Mouse (Mus musculus) granulocyte monocyte progenitor cell, adult 5-6 weeks (primary cell): ENCODE measurements at regions not wholly inside any gene's neighbourhood (a gene's known extent, or its start where the extent isn't known, plus 50 kb on each side); places are given as distances from the start of the nearest gene placed in this dataset.

ENCODE experiments used
- ATAC-seq: replicated peaks from 2 replicates; pipeline ENCODE4 v1.8.0; 2016; ENCODE audit warnings: mild to moderate bottlenecking, moderate TSS enrichment, inconsistent platforms; ENCODE audit not compliant: poor library complexity, severe bottlenecking

DNA sequence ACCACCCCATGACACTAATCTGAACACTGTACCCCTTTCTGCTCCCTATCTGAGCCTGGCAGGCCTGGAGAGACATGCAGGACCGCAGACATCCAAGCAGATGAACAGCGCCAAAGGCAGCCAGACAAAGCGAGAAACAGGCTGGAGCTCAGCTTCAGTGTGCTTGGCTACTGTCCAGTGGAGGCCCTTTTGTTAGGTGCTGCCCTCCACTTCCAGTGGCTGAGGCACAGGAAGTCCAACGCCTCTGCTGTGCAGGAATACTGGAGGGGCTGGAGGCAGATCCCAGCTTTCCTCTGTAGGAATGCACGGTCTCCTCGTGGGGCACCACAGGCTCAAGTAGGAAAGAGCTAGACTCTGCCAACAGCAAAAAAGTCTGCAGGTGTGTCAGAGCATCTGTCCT, 112.6 kb downstream of the Mrm1 start:
- no peak for ATAC-seq

DNA sequence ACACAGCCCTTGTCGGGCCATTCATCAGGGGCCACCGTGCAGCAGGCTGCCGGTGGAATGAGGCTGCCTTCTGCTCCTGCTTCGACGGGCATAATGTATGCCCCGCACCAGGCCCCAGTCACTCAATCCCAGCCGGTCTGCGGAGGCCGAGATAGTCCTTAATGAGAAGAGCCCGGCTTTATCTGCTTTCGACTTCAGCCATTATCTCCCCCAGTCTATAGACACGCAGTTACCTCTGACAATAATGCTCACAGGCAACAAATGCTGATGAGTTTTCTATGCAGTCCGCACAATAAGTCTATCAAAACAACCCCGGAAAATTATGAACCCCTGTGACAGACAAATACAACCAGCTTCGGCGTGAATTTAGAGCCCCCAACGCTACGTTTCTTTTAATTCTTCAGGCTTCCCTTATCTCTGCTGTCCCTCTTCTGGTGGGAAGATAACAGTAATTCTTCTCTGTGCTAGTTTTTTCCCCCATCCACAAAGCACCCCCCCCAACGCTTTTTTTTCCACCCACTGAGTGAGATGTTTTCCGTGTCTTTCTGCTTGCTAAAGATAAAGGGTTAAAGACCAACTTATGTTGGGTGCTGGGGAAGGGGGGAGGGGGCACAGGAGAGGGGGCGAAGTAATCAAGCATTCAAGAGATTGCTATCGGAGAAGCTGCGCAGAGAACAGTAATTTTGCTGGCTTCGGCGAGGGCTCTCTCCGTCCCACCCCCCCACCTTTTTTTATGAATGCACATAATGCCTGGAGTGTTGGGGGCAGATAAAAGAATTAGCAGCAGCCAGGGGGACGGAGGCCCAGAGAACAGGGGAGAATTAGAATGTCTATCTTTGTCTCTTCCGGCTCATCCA, 117.8 kb downstream of the Mrm1 start:
- no peak for ATAC-seq

DNA sequence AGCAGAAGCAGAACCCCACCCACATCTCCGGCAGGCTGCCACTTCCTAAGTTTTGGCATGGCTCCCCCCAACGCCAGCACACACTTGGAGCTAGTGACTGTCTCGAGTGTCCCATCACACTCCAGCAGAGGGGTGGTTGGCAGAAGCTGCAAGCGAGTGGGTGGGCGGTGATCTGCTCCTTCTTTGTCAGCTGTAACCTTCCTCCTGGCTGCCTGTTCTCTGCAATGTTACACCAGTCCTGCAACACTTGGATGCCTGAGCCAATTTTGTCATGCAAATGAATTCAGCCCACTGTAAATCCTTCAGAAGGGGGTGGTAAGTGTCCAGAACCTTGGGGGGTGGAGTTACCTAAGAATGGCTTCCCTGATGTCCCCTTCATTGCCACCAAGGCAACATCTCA, 121.8 kb downstream of the Mrm1 start:
- ATAC-seq, result no peak

DNA sequence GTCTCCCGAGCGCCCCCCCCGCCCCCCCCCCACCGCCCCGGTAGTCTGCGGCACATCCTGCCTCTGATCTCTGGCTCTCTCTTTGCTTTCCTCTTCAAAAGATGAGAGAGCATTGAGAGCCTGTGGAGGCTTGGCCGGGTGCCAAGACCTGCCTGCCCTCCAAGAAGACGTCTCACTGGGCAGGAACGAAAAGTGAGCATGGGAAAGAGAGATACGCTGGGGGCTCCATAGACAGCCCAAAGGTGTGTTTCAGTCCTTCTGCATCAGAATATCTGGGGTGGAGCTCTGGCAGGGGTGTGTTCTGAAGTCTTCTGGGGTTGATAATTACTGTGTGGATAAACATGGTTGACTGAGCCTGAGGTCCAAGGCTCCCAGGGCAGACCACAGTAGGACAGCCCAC, 126.7 kb downstream of the Mrm1 start:
- ATAC-seq, result no peak

DNA sequence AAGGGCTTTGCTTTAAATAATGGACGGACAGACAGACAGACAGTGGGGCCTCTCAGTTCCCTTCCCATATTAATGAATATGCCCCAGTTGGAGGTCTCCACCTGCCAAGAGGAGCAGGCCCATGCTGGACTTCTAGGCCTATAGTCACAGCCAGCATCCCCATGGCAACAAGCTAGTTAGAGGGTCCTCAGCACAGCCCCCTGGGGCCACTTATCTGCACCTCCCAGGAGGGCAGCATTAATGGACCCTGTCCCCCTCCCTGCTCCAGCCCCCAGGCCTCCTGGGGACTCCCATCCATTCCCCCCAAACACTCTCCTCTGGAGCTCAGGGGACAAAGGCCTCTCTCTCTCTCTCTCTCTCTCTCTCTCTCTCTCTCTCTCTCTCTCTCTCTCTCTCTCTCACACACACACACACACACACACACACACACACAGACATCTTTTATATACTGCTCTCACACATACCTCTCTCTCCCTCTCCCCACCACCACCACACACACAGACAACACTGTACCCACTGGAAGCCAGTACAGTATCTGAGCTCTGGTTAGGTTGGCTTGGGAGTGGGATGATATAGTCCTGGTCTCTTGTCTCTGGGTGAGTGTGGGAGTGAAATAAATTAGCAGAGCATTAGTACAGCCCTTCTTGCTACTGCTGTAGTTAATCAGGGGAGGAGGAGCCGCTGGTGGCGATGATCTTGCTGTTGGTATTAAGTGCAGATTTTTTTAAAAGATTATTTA, 127.7 kb downstream of the Mrm1 start:
- no peak for ATAC-seq

DNA sequence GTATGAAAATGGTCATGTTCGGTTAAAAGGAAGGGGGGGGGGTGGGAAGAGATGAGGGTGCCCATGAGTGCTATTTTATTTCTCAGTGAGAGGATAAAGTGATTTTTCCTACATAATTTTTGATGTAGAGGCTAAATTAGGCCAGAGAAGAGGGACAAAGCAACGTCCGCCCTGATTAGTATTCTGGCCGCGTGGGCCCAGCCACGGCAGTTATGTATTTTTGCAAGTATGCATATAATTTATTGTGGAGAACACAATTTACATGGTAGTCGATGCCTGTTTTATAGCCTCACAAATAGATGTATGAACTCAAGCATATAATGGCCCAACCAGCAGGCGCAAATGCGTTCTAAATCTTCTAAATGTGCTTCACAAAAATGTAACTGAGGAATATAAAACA, 132.8 kb downstream of the Mrm1 start:
- no peak for ATAC-seq

DNA sequence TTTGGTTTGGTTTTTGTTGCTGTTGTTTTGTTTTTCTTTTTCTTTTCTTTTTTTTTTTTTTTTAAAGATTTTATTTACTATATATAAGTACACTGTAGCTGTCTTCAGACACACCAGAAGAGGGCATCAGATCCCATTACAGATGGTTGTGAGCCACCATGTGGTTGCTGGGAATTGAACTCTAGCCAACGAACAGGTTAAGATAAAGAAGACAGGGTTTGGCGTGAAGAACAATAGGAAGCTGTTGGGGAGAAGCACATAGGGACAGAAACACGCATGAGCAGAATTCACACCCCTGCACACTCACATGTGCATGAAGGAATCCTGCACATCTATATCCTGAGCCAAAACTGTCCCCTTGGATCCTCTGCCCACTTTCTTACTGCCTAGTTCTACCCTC, 135.0 kb downstream of the Mrm1 start:
- ATAC-seq, result no peak

DNA sequence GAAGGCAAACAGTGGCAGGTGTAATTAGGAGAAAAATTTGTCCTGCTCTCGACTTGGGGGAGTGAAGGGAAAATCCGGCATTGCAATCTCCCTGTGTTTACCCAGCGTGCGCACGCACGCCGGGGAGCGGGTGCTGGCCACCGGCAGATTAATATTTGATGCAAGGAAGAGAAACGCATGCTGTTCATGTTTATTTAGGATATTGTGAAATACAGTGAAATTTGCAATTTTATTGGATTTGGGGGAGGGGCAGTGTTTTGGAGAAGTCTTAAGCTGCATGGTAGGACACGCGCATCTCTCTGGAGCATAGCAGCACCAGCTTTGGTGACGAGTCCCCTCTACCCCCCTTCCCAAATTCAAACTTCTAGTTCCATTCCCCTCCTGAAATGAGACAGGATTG, 136.4 kb downstream of the Mrm1 start:
- ATAC-seq, result no peak

DNA sequence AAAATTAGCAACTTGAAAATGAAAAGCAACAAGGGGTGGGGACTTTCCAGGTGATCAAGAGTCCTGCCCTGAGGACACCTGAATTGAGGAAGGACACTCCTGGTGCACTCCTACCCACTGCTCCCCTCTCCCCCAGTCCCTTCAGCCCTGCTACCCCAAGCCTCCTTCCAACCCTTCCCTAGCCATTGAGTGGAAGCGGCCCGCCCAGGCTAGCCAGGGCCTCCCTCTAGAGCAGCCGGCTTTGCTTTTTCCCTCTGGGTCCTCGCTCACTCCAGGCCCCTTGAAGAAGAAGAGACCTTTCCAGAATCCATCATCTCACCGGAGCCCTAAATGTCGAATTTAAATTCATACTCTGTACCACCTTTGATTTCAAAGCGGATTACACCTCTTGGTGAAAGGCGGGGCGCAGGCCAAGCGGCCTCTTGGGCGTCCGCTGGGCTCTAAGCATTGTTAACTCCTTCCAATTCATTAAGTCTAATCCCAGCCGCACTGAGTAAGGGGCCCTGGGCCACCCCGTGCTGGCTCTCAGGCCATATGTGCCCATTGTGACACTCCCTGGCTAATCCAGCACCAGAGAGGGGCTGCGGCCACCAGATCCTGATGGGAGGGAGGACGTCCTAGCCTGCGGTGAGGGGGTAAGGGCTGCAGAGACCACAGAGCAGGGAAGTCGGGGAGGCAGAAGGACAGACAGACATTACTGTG, 142.8 kb downstream of the Mrm1 start:
- no peak for ATAC-seq

DNA sequence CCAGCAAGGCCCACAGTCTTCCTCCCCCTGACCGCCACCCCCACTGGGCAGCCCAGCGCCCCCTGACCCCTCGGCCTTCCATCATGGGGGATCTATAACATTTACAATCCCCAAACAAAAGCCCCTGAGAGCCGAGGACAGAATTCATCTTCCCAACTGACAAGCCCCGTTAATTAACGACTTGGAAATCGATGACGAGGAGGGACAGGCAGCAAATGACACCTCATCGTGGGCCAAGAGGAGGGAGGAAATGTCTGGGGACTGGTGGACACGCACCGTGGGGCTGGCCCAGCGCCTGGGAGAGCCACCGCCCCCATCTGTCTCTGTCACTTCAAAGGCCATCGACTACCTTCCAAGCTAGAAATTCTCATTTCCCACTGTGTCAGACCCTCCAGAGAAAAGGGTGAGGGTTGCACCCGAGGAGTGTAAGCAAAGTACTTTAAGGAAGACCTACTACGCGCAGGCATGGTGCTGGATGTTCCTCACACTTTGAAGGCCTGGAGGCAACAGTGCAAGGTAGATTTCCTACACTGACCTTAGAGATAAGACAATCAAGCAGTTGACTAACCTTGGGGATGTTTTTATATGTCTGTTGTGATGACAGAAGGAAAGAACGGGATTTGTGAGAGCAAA, 146.4 kb downstream of the Mrm1 start:
- ATAC-seq, result no peak

DNA sequence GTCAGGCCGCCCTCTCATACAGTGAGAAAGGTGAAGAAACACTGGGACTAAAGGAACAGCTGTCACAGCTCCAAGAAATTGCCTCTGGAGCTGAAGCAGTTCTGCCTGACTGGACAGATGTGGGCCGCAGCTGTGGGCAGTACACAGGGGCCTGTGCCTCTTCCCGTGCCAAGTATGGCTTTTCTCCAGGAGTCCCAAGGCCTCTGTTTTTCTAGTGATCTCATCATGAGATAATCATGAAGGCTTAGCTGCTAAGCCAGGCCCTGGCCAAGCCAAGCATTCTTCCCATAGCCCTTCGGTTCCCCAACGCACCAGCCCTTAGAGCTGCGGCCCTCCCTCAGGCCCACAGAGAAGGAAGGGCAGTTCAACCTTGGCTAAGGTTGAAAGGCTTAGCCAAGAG, 146.2 kb upstream of the Lhx1 start:
- no peak for ATAC-seq

DNA sequence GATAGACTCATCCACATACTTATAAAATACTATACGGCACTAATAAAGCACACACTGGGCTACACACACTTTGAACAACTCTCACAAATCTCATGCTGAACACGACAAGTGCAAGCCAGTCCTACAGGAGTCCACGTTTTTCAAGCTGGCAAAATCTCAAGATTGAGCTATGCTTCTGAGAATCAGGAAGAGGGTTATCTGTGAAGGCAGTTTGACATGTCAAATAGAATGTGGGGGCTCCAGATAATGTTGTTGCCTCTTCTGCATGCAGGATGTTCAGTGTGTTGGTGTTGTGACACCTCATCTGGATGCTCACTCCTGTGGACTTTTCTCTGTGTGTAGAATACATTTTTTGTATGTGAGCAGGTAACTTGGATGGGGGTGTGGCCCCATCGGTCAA, 142.4 kb upstream of the Lhx1 start:
- no peak for ATAC-seq

DNA sequence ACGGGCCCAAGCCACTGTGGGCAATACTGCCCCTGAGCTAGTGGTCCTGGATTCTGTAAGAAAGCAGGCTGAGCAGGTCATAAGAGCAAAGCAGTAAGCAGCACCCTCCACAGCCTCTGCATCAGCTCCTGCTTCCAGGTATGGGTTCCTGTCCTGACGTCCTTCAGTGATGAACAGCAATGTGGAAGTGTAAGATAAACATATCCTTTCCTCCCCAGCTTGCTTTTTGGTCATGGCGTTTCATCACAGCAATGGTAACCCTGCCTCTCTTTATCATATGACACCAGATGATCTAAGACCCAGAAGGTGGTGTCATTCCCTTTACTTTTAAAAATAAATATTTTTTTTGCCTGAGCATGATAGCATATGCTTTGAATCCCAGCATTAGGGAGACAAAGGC, 138.9 kb upstream of the Lhx1 start:
- no peak for ATAC-seq

DNA sequence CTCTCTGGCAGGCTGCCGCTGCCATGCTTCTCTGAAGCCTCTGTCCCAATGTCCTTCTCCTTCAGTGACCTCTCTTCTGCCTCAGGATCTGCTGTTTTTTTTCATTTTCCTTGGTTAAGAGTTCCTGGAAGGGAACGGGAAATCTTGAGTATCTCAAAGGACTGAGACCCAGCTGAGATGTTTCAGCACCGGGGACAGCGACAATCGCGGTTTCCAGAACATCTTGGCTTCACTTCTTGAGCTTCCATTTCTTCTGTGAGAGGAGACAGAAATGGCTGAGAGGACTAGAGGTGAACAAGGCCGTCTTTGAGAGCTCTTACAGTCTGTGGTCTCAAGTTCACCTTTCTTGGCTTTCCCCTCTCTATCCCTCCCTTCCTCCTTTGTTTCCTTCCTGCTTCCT, 136.6 kb upstream of the Lhx1 start:
- ATAC-seq, result no peak

DNA sequence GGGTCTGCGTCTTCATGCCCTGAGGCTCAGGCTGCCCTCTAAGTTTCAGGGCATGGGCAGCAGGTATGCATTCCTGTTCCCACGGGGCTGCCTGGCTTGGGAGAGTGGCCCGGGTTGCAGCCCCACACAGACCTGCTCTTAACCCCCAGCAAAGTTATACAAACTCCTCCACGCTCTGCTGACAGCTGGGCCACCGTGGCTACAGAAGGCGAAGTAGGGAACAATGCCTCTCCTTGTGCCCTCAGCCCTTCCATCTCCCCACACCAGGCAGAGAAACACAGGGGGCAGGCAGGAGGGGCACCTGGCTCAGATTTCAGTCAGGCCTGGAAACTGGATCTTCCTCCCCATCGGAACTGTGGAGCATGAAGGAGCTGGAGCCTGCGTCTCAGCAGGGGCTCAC, 135.5 kb upstream of the Lhx1 start:
- no peak for ATAC-seq

DNA sequence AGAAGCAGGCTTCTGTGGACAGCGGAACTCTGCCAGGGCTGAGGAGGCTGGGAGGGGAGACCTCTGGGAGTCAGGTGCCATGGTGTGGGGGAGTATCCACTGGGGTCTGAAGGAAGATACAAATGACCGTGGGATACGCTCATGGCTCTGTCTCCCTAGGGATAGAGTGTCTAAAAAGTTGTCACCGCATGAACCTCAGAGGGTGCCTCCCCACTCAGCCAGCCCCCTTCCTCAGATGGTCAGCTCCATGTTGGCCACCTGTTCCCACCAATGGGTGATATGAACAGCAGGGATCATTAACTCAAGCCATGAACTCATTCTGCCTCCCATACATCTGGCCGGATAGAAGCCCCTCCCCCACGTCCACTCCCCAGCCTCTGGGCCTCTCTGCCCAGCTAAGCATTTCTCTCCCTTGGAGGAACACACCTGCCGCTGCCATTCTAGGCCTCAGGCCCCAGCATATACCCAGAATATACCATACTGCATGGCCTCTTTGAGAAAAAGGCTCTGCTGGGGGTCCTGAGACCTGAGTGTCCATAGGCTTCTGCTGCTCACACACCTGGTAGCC, 134.1 kb upstream of the Lhx1 start:
- ATAC-seq, result no peak

DNA sequence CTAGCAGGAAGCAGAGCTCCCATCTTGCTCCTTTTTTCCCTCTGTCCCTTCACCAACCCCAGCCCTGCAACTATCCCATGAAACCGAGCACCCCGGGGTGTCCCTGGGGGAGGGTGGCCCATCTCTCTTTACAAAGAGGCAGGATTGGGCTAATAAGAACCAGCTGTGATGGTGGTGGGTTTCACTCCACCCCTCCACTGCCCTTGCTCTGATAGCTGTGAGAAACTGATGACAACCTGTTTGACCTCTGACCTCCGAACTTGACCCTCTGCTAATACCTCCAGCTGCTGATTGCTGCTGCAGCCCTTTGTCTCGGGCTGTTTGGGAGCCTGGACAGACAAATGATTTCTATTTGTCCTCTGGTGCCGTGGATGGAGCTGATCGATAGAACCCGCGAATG, 128.1 kb upstream of the Lhx1 start:
- no peak for ATAC-seq

DNA sequence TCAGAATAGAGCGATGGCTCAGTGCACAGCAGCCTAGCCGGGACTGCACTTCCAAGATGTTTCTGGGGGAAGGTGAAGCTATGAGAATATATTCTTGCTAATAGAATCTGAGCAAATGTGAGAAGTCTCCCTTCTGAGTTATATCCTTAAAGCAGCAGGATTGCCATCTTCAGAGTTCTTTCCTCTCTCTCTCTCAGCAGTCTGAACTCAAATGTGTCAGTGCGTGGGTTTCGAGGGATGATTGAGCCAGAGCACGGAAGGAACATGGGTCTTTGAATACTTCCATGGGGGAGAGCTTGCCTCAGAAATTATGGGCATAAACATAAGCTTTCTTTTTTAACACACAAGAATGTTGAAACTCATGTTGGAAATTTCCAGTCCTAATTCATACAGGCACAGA, 123.6 kb upstream of the Lhx1 start:
- no peak for ATAC-seq

DNA sequence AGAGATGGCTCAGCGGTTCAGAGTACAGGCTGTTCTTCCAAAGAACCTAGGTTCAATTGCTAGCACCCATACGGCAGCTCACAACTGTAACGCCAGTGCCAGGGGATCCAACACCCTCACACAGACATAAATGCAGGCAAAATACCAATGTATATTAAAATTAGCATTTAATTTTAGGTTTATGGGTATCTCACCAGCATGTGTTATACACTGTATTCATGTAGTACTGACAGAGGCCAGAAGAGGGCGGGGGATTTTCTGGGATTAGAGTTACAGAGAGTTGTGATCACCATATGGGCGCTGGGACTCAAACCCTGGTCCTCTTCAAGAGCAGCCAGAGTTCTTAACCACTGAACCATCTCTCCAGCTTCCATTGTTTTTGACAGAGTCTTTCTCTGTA, 121.8 kb upstream of the Lhx1 start:
- ATAC-seq, result no peak

DNA sequence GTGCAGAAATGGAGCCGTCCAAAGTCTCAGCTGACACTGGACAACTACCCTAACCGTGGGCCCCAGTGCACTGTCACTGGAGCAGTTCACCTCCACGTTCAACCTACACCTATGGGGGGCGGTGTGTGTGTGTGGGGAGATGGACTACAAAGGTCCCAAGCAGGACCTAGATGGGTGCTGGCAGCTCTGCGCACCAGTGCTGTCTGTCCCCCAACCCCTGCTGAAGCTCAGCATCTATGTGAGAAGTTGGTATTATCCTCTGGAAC, 117.7 kb upstream of the Lhx1 start:
- ATAC-seq, result no peak
